Mouse (Mus musculus): ENCODE data around the gene Vps45.
A peak's percentile ranks its signal among the peaks of the same experiment; 100 is the strongest.

Vps45 gene

DNA sequence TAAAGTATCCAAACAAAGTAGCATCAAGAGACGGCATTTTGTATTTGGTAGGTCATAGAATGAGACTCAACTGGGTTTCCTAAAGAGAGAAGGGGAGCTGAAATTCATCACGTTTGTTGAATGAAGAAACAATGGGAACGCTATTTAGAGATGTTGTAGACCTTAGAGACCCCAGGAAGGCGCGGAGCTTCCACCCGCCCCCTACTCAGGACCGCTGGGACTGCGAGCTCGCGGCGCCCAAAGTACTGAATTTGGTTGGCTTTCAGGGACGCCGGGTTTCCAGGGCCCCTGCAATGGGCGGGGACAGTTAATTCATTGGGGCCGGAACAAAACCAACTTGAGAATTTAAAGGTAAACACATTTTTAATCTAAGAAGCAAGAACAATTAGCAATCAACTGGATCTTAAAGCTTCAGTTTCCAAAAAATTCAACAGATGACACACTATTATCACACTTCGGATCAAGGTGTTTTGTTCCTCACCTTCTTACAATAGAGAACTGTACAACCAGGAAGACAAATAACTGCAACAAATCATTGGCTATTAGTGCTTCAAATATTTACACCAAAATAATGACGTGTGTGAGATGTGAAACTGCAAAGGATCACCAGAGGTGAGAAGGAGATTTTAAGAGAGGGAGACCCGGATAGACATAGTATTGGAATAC, at the start of gene Vps45:
Vps45 (minus strand) TSS at position 236 of the 666 bp plus-strand sequence.
- peak; percentile 21 for DNase-seq (ENCODE audit: low spot score)

DNA sequence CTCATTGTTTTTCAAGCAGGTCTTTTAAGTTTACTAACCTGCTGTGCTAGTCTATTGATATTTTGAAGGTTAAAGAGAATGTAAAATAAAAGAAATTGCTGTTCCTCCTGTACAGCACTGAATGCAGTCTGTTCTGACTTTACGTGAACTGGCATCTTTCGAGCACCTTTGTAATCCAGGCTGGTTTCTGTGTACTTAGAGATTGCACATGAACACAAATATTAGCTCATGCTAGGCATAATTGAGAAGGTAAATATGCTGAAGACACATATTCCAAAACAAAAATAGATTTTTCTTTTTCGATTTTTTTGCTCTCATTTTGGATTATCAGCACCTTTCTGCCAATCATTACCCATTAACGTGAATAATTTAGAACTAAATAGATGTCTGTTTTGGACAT, 47.9 kb upstream of the Vps45 start:
- no peak for DNase-seq (ENCODE audit: low spot score)

GRCm38 (mm10) chr3:96105232-96105747, 47.0 kb upstream of the Vps45 start:
- no peak for DNase-seq (ENCODE audit: low spot score)

GRCm38 (mm10) chr3:96104261-96105065, 46.2 kb upstream of the Vps45 start, which contains the start of gene Otud7b:
Gene Otud7b (plus strand): TSS chr3:96104527.
- DNase-seq (ENCODE audit: low spot score): peak; percentile 64

- DNase-seq (ENCODE audit: low spot score): no peak
These were observed 45.6 kb upstream of the Vps45 start for GRCm38 (mm10) chr3:96103901-96104260.

DNA sequence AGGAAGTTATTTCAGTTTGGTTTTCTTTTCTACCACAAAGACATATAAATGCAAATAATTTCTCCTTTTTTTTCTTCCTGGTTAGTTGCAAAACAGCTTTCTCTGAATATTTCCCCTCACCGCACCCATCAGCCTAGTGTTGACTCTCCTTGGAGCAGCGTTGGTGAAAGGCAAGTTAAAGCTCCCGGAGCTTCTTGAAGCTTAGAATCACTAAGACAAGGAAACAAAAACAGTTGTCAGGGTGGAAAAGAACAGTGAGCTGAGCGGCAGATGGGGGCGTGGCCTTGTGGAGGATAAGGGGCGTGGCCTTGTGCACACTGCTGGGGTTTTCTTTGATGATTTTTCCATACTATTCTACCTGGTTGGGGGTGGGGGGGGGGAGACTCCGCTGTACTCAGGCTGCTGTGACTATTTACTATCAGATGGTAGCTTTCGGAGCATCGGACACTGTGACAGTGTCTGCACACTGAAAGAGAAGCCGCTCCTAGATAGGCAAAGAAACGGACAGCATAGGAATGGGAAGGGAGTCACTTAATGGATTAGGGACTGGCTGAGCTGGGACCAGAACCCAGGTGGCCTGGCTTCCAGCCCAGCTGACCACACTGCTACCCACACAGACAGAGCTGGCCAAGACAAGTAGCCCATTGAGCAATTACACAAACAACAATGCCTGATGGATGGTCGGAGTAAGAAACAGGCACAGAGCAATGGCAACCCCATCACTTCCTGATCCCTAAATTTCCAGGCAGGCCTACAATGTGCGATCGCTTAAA, 44.0 kb upstream of the Vps45 start:
- no peak for DNase-seq (ENCODE audit: low spot score)

DNA sequence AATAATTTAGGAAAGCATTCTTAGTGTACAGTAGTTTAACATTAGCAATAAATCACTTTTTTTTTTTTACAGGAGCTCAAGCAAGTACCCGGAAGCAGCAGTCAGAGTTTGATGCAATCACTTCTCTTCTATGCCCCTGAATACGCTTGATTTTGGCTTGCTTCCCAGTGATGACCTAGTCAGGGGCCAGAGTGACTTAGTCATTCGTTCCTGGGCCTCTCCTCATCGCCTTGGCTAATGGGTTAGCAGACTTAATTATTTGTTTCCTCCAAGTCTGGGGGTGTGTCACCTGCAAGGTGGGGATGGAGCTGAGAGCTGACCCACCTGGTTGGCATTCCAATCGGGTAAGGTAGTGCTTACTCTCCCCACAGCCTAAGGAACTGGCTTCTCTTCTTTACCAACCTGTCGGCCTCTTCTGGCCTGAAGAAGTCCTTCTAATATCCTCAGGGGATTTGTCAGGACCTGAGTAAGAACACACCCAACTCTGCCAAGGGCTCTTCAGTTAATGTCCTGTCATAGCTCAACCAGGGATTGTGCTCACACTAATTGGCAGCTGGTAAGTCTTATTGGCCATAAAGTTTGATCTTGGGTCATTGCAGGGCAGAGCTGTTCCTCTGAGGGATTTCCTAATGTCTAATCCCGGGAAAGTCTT, 40.5 kb upstream of the Vps45 start:
- DNase-seq (ENCODE audit: low spot score): no peak

DNA sequence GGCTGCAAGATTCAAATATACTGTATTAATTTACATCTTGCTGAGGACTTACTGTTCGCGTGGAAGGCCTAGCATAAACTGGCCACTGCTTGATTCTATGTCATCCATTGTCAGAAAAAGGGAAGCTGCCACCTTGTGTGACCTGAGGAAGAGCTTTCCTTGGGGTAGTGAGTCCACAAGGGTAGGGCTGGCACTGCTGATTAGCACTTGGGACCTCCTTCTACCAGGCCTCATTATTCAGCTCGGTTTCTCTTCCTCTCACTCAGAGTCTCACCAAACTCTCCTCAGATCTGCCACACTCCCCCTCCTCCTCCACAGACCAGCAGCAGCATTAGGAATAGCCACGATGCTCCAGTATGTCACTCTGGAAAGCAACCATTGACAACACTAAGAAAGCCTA, 39.9 kb upstream of the Vps45 start:
- DNase-seq (ENCODE audit: low spot score): no peak

- DNase-seq (ENCODE audit: low spot score): no peak
These were observed 35.9 kb upstream of the Vps45 start for GRCm38 (mm10) chr3:96094203-96094602.

DNA sequence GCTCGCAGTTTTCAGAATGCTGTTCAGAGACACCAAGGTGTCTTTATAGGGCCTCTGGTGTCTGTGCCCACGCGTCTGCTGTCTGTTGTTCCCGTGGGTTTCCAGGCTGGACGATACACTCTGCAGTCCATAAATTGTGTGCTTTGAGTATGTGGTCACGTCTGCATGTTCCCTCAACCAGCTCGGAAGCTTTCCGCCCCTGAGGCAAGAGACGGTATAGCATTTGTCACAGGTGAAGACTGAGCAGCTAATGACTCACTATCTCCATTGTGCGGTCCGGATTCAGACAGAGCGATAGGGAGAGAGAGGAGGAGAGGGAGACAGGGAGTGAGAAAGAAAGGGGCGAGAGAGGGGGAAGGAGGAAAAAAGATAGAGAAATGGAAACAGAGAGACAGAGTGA, 35.2 kb upstream of the Vps45 start:
- no peak for DNase-seq (ENCODE audit: low spot score)

- no peak for DNase-seq (ENCODE audit: low spot score)
These were observed 33.7 kb upstream of the Vps45 start for GRCm38 (mm10) chr3:96091966-96092365.

- DNase-seq (ENCODE audit: low spot score): no peak
These were observed 32.9 kb upstream of the Vps45 start for GRCm38 (mm10) chr3:96091146-96091545.

DNA sequence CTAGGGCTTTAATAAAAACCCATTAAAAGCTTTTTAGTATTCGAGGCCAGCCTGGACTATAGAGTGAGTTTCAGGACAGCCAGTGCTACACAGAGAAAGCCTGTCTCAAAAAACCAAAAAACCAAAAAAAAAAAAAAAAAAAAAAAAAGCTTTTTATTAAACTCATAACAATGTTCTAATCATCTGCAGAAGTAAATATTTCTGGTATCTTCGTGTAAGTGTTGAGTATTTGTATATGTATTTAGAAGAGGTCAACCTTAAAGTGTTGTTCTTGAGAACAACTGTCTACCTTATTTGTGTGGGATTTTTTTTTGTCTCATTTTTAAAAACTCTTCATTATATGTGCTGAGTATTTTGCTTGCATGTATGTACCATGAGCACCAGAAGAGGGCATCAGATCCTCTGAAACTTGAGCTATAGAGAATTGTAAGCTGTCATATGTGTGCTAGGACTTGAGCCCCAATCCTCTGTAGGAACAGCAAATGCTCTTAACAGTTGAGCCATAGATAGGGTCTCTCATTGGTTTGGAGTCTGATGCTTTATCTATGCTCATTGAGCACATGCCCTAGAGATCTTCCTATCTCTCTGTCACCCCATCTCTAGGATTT, 31.7 kb upstream of the Vps45 start:
- DNase-seq (ENCODE audit: low spot score): no peak

- no peak for DNase-seq (ENCODE audit: low spot score)
These were observed 29.5 kb upstream of the Vps45 start for GRCm38 (mm10) chr3:96087801-96088200.

- DNase-seq (ENCODE audit: low spot score): no peak
These were observed 29.0 kb upstream of the Vps45 start for GRCm38 (mm10) chr3:96087219-96087618.

DNA sequence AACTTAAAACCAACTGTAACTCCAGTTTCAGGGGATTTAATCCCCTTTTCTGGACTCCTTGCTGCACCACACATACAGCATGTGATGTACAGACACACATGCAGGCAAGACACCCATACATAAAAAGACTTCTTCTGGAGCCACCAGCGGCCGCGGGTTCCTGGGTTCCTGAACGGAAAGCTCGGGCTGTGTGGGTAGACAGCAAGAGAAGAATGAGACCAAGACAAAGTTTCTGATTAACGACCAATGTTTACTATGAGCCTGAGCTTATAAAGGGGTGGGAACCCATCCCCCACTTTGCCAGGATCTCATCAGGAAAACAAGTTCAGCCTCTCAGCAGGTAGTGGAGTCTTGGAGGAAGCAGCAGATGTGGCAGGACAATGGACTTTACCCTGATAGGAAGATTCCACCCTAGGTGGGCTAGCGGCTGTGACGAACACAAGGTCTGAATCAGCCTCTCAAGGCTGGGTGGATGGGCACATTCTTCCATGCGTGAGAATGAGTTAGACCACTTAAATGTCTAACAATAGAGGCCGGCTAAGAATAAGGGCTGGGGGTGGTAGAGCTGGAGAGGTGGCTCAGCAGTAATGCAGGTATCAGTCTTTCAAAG, 26.0 kb upstream of the Vps45 start:
- DNase-seq (ENCODE audit: low spot score): no peak

DNA sequence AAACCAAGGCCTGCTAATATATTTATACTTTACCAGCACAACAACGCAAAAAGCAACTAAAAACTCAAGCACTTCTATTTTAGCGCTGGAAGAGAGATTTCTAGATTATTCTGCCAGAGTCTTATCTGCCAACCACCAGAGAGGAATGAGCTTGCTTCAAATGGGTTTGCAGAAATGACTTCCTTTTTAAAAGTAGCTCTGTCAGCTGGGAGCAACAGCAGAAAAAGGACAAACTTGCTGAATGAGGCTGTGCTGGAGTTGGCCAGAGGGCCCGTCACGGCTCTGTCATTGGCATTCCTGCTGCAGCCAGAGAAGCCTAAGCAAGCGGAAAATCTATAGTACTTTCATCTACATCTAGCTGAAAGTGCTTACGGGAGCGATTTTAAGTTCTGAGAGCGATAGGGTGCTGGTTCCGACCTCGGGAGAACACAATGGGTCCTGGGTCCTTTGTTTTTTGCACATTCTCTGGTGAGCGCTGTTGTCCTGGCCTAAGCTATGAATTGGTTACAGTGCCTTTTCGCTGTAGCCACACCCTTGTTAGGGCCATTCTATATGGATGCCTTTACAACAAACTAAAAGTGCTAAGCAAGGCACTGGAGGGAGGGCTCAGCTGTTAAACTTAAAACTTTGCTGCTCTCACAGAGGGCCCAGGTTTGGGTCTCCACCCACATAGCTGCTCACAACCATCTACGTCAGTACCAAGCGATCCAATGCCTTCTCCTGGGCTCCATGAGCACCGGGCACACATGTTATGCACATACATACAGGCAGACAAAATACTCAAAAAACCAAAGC, 24.6 kb upstream of the Vps45 start:
- no peak for DNase-seq (ENCODE audit: low spot score)

GRCm38 (mm10) chr3:96082100-96082499, 23.8 kb upstream of the Vps45 start:
- DNase-seq (ENCODE audit: low spot score): no peak

DNA sequence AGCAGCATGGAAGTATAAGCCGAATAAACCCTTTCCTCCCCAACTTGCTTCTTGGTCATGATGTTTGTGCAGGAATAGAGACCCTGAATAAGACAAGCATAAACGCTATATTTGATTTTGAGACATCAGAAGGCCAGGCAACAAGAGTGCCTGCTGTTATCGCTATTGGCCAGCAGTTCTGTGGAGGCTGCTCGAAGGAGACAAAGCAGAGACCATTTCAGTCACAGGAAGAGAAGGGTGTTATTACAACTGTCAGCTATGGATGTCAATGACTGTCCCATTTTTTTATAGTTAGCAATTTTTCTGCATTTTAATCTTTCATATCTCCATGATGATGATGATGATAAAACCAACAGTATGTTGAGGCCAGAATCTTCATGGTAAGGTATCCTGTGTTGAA, 23.4 kb upstream of the Vps45 start:
- DNase-seq (ENCODE audit: low spot score): no peak

GRCm38 (mm10) chr3:96081006-96081405, 22.7 kb upstream of the Vps45 start:
- DNase-seq (ENCODE audit: low spot score): no peak

Measured in ovary, postnatal 10 days (tissue).